22 mouse cellular contexts compared by ENCODE assay signal in genomic region chr7:46412823-46413222, GRCm38 (mm10). TPM values are rescaled to one million over a fixed set of nuclear protein-coding genes. Genes with fewer than 3 reads are reported as not detected.
DNase-seq lines count a peak whose midpoint lies in the region; ATAC-seq and TF ChIP-seq lines count a peak whose summit lies in the region.
"Had no signal": no experiment of that assay in that cellular context is flagged by ENCODE, and none has a peak within 500 bp of the region (broad histone marks: within the 10 kb centered on the region; RNA-seq: fewer than 3 reads in every experiment).

No protein-coding gene starts in this region.

- ATAC-seq in forebrain, postnatal 0 days, result peak; percentile 54
- no peak for ATAC-seq in forebrain, embryonic 11.5 days (replicated peaks; ENCODE audit: low FRiP score)
- ATAC-seq: intestine, embryonic 16.5 days had no signal

- H3K4me2 ChIP-seq in forebrain, postnatal 0 days (ENCODE audit: low read depth), result no peak overlapping the region
- no peak overlapping the region for H3K4me2 ChIP-seq in forebrain, embryonic 11.5 days (ENCODE audit: low read depth, low read length, severe bottlenecking)
- H3K4me2 ChIP-seq: embryonic facial prominence, embryonic 15.5 days; heart, embryonic 13.5 days; hindbrain, embryonic 15.5 days had no signal

- intact Hi-C loops in left cerebral cortex, adult 2 months (cut with DNase I), result no loop called here

- no peak for DNase-seq in forebrain, postnatal 0 days
- no peak for DNase-seq in forebrain, embryonic 11.5 days (ENCODE audit: low spot score)
- no peak for DNase-seq in left cerebral cortex, adult 2 months (ENCODE audit: extremely low spot score in 1 of 2, low spot score in 2 of 2)
- no peak for DNase-seq in left cerebral cortex, adult 18-20 months (ENCODE audit: low spot score in 2 of 2)
- DNase-seq in right cerebral cortex, adult 18-20 months, result peak; percentile 46
- no peak for DNase-seq in right cerebral cortex, postnatal 14 days
- no peak for DNase-seq in heart, adult 18-20 months
- DNase-seq: adrenal gland, adult 2 months; adrenal gland, postnatal 25 days; cerebellum, adult 8-10 months; cerebellum, postnatal 14 days; gastrocnemius, postnatal 25 days; heart, postnatal 36 days had no signal

- H3K9me3 ChIP-seq in forebrain, postnatal 0 days (ENCODE audit: low read length), result no peaks in the 10 kb centered on the region
- no peaks in the 10 kb centered on the region for H3K9me3 ChIP-seq in forebrain, embryonic 11.5 days (ENCODE audit: control insufficient read depth, low read length)
- H3K9me3 ChIP-seq: embryonic facial prominence, embryonic 15.5 days; forebrain, embryonic 10.5 days; heart, embryonic 13.5 days; hindbrain, embryonic 15.5 days had no signal

- H3K27me3 ChIP-seq in forebrain, postnatal 0 days (ENCODE audit: insufficient read depth, low read length), result no peaks in the 10 kb centered on the region
- no peaks in the 10 kb centered on the region for H3K27me3 ChIP-seq in forebrain, embryonic 11.5 days (ENCODE audit: control insufficient read depth, insufficient read depth, low read length)
- H3K27me3 ChIP-seq: embryonic facial prominence, embryonic 15.5 days; hindbrain, embryonic 15.5 days had no signal

- no peak overlapping the region for H3K4me3 ChIP-seq in forebrain, postnatal 0 days (ENCODE audit: low read depth, low read length)
- H3K4me3 ChIP-seq in forebrain, embryonic 11.5 days (ENCODE audit: low read depth, low read length), result no peak overlapping the region
- no peak overlapping the region for H3K4me3 ChIP-seq in left cerebral cortex, adult 2 months
- H3K4me3 ChIP-seq: embryonic facial prominence, embryonic 15.5 days; erythroblast, embryonic 14.5 days; forebrain, embryonic 10.5 days; heart, embryonic 13.5 days; hindbrain, embryonic 15.5 days had no signal

- no peak overlapping the region for H3K9ac ChIP-seq in forebrain, postnatal 0 days
- H3K9ac ChIP-seq in forebrain, embryonic 11.5 days (ENCODE audit: low read length), result no peak overlapping the region
- H3K9ac ChIP-seq: embryonic facial prominence, embryonic 15.5 days; heart, embryonic 13.5 days; hindbrain, embryonic 15.5 days had no signal

- H3K36me3 ChIP-seq in forebrain, postnatal 0 days (ENCODE audit: insufficient read depth), result no peaks in the 10 kb centered on the region; the same call in 1 of the 2 replicates
- H3K36me3 ChIP-seq in forebrain, embryonic 11.5 days (ENCODE audit: control insufficient read depth, insufficient read depth, low read length), result no peaks in the 10 kb centered on the region
- H3K36me3 ChIP-seq: embryonic facial prominence, embryonic 15.5 days; forebrain, embryonic 10.5 days; heart, embryonic 13.5 days; hindbrain, embryonic 15.5 days had no signal

- WGBS in forebrain, postnatal 0 days, result 71% methylated on average over 5 of the region's 5 CpGs
- 82% methylated on average over 5 of the region's 5 CpGs for WGBS in forebrain, embryonic 11.5 days

- H3K4me1 ChIP-seq in forebrain, postnatal 0 days (ENCODE audit: insufficient read depth), result no peaks in the 10 kb centered on the region
- H3K4me1 ChIP-seq in forebrain, embryonic 11.5 days (replicated peaks; ENCODE audit: control insufficient read depth, insufficient read depth, low read length), result no peaks in the 10 kb centered on the region
- H3K4me1 ChIP-seq: embryonic facial prominence, embryonic 15.5 days; forebrain, embryonic 10.5 days; heart, embryonic 13.5 days had no signal

- TF ChIP-seq CTCF in forebrain, postnatal 0 days (IDR thresholded peaks at IDR 0.05; ENCODE audit: low read depth), result no peak
- TF ChIP-seq CTCF in left cerebral cortex, adult 2 months (IDR thresholded peaks at IDR 0.05), result no peak

- H3K27ac ChIP-seq in forebrain, postnatal 0 days (ENCODE audit: low read depth, low read length), result no peak overlapping the region
- H3K27ac ChIP-seq in forebrain, embryonic 11.5 days (ENCODE audit: low read depth, low read length), result no peak overlapping the region
- H3K27ac ChIP-seq in left cerebral cortex, adult 2 months, result peak overlapping the region; percentile 57; the same call in 1 of the 2 replicates
- H3K27ac ChIP-seq: embryonic facial prominence, embryonic 15.5 days; forebrain, embryonic 10.5 days; heart, embryonic 13.5 days; hindbrain, embryonic 15.5 days had no signal

RNA-seq across cellular contexts. Expression of gene Kcnc1, which starts 16.5 kb away (rescaled TPM):
- total RNA-seq in forebrain, postnatal 0 days (2014; rRNA removed), result 19.2 and 23.3 TPM in 2 replicates
- polyA plus RNA-seq in forebrain, postnatal 0 days (2015; fragmentation: Nextera tagmentation; extraction: Ambion mirVana), result 9.3 and 22.8 TPM in 2 replicates
- polyA plus RNA-seq in forebrain, embryonic 11.5 days (2014; fragmentation: Nextera tagmentation; extraction: Ambion mirVana), result 0.92 and 1.0 TPM in 2 replicates
- total RNA-seq in left cerebral cortex, adult 2 months (2021), result 100 to 1,000 TPM; 140 to 149 TPM
- total RNA-seq in left cerebral cortex, adult 18-20 months (2021), result 100 to 1,000 TPM; 132 to 153 TPM
- under 1 TPM; 0.41 to 0.45 TPM for total RNA-seq in heart, adult 18-20 months (2021)
- total RNA-seq: granulocyte monocyte progenitor cell, adult 5-6 weeks had no signal
- polyA plus RNA-seq: heart, postnatal 0 days had no signal

RNA-seq across cellular contexts. Expression of gene Myod1, which starts 36.5 kb away (rescaled TPM):
- not detected in 2 replicates for total RNA-seq in forebrain, postnatal 0 days (2014; rRNA removed)
- polyA plus RNA-seq in forebrain, postnatal 0 days (2015; fragmentation: Nextera tagmentation; extraction: Ambion mirVana), result 0.19 TPM in 1 of 2 replicates, not detected in the other
- not detected in 2 replicates for polyA plus RNA-seq in forebrain, embryonic 11.5 days (2014; fragmentation: Nextera tagmentation; extraction: Ambion mirVana)
- under 1 TPM in 1 of 2 experiments, not detected in 1; 0.30 TPM for total RNA-seq in left cerebral cortex, adult 2 months (2021)
- not detected for total RNA-seq in left cerebral cortex, adult 18-20 months (2021)
- not detected for total RNA-seq in heart, adult 18-20 months (2021)
- total RNA-seq: adrenal gland, adult 2 months; adrenal gland, postnatal 25 days; ES-E14; granulocyte monocyte progenitor cell, adult 5-6 weeks; heart, postnatal 36 days had no signal
- polyA plus RNA-seq: adrenal gland, adult 2 months; erythroblast, embryonic 14.5 days; forebrain, embryonic 10.5 days; heart, postnatal 0 days had no signal

Comparison
In these comparisons a context has a peak if more than half of its experiments do, and no peak if none do; other contexts are left out.
1. RNA of gene Kcnc1, which starts 16.5 kb away (total RNA-seq): 132 to 153 TPM in left cerebral cortex, adult 18-20 months, 140 to 149 TPM in left cerebral cortex, adult 2 months and 19.2 to 23.3 TPM in forebrain, postnatal 0 days; 0.41 to 0.45 TPM in heart, adult 18-20 months; every median in the first group is over 10 times any median in the second.